Mouse (Mus musculus) neural tube, postnatal 0 days (tissue): Measurements from ENCODE around the gene Tbc1d16. TPM values are rescaled to one million over a fixed set of nuclear protein-coding genes. Genes with fewer than 3 reads are reported as not detected.

Source experiments
- microRNA-seq: library from miRNA; unstranded; fragments of <30 nt; microRNA quantifications from one replicate; pipeline ENCODE4, GENCODE M21; 2016
- polyA plus RNA-seq: library from polyadenylated mRNA; unstranded; fragments of >200 nt; fragmentation: Nextera tagmentation; extraction: Ambion mirVana; gene quantifications from 2 replicates; pipeline ENCODE4 v1.2.1, GENCODE M21; 2015

Tbc1d16 gene
- 32.0 and 38.5 TPM in 2 replicates for polyA plus RNA-seq

DNA sequence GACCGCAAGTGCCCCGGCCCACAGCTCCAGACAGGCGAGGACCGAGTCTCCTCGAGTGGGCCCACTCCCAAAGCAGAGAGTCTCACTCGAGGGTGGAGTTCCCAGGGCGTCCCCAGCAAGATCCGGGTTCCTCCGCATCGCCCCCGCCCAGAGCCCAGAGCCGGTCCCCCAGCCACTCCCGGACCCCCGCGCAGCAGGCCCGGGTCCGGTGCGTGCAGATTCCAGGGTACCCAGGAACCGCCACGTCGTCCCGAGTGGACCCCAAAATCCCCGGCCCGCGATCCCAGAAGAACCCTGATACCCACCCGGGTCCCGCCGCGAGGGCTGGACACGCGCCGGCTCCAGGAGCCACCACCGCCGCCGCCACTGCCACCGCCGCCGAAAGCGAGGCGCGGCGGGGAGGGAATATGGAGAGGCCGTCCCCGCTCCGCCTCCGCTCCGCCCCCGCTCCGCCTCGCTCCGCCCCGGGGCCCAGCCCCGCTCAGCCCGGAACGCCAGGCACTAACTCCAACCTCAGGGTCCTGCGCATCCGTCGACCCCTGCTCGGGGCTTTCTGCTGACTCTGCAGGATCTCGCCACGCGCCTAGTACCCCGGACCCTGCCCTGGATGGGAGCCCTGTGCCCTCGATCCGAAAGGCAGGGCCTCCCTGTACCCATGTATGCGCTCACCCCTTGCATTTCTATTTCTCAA, at the start of gene Tbc1d16, which contains the start of gene Ccdc40:
Gene Tbc1d16, minus strand, starts transcription at position 409 of the 691 bp plus-strand sequence.
Gene Ccdc40, plus strand, starts transcription at position 482 of the 691 bp plus-strand sequence.

GRCm38 (mm10) chr11:119267768-119268556, 39.7 kb upstream of the Tbc1d16 start, which contains the start of gene Gaa:
Gaa (plus strand) TSS chr11:119267887.

Small RNAs within 50 kb of the gene (microRNA-seq; reads per million reads assigned to microRNA genes)
- 2.0 reads per million for gene Mir6934

Other genes with a start within 250 kb of the Tbc1d16 start
- not detected in 2 replicates for gene Enpp7, start 240.3 kb downstream of the Tbc1d16 start, polyA plus RNA-seq
- 4.2 TPM in 2 replicates for gene Cbx2, start 205.5 kb downstream of the Tbc1d16 start, polyA plus RNA-seq
- gene Cbx8, start 187.5 kb downstream of the Tbc1d16 start, polyA plus RNA-seq, result 6.8 and 7.6 TPM in 2 replicates
- gene Cbx4, start 142.3 kb downstream of the Tbc1d16 start, polyA plus RNA-seq, result 21.9 TPM in 2 replicates
- gene Ccdc40, start 73 bp upstream of the Tbc1d16 start, polyA plus RNA-seq, result 7.6 and 8.6 TPM in 2 replicates
- gene Gaa, start 39.4 kb upstream of the Tbc1d16 start, polyA plus RNA-seq, result 128 and 138 TPM in 2 replicates
- 216 and 222 TPM in 2 replicates for gene Eif4a3, start 71.6 kb upstream of the Tbc1d16 start, polyA plus RNA-seq
- gene Card14, start 79.3 kb upstream of the Tbc1d16 start, polyA plus RNA-seq, result 0.87 and 1.4 TPM in 2 replicates
- 7.4 and 7.5 TPM in 2 replicates for gene Sgsh, start 127.0 kb upstream of the Tbc1d16 start, polyA plus RNA-seq
- 8.2 and 8.5 TPM in 2 replicates for gene Slc26a11, start 127.1 kb upstream of the Tbc1d16 start, polyA plus RNA-seq
- 2.0 and 2.2 TPM in 2 replicates for gene Rnf213, start 164.6 kb upstream of the Tbc1d16 start, polyA plus RNA-seq